Mouse (Mus musculus): ENCODE measurements around the gene Marc1. TPM values are rescaled to one million over a fixed set of nuclear protein-coding genes. Genes with fewer than 3 reads are reported as not detected.

Marc1 gene
- polyA plus RNA-seq, 1 experiment from 2014 or later: 2.0 TPM

DNA sequence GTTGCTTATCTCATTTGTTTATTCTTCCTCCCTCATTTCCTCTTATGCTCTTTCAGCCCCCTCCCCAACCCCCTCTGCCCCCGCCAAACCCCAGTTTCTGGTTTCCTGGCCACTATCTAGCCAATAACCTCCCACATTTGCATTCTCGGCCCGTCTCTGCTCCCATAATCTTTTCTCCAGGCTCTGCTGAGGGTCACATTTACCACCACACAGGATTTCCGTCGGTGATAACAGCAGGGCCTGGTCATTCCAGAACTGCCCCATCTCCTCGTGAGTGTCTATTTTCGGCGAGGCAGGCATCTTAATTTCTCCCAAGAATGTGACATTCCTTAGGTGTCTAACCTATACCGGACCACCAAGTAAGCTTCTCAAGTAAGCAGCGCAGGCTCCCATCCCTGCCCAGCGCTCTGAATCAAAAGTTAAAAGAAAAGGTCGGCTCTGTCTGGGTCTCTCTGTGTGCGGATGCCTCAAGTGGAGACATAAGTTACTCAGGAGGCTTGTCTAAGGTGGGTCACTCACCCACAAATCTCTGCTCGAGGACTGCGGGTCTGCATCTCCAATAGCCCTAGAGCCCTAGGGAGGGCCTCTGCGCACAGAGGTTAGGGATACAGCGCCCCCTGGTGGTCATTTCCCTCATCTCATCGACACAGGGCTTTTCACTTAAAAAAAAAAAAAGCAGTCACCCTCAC is 39.8 kb downstream of the Marc1 start:
- peak; percentile 67 for DNase-seq (ENCODE audit: low spot score)

DNA sequence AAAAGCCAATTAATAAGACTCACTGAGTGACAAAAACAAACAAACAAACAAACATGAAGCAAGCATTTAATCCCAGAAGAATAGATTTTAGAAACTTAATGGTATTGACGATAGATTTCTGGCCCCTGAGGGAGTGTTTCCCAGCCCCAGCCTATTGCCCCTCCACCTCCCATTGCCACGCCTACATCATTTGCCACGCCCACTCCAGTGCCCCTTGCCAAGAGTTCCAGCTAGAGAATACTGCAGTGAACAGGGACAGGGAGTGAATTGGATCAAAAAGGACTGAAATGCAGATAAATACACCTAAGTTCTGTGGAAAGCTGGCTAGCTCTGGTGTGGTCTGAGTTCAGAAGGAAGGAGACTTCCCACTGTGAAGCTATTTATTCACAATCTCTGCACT is 47.2 kb downstream of the Marc1 start:
- DNase-seq (ENCODE audit: low spot score): no peak

- no peak for DNase-seq (ENCODE audit: low spot score)
Observed at GRCm38 (mm10) chr1:184762941-184763340, 48.2 kb downstream of the Marc1 start.

DNA sequence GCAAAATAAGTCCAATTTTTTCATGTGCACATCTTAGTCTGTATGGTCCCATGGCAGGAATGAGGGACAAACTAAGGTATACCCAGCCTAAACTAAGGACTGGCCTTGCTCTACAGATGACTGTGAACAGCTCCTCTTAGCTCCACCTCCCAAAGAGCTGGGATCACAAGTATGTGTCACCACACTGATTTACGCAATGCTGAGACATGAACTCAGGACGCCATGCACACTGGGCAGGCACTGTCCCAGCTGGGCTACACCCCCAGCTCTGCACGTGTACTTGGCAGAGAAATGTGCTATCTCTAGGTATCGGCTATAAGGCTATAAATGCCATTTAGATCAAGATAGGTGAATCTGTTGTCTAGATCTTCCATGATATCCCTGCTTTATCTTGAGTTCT is 49.1 kb downstream of the Marc1 start:
- DNase-seq (ENCODE audit: low spot score): no peak

DNA sequence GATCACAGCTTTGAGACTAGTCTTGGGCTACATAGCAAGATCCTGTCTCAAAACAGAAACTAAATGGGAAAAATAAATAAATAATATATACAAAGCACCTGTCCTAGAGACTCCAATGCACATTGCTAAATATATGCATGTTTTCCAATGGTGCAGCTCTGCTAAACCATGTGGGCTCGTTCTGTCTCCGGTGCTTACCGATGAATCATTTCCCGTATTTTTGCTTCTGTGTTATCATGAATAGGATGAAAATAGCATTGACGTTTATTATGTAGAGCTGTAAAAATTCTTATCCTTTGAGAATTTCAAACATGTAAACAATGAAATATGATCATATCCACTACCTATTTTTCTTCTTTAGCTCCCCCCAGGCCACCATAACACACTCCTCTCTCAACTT is 58.4 kb downstream of the Marc1 start:
- no peak for DNase-seq (ENCODE audit: low spot score)

DNA sequence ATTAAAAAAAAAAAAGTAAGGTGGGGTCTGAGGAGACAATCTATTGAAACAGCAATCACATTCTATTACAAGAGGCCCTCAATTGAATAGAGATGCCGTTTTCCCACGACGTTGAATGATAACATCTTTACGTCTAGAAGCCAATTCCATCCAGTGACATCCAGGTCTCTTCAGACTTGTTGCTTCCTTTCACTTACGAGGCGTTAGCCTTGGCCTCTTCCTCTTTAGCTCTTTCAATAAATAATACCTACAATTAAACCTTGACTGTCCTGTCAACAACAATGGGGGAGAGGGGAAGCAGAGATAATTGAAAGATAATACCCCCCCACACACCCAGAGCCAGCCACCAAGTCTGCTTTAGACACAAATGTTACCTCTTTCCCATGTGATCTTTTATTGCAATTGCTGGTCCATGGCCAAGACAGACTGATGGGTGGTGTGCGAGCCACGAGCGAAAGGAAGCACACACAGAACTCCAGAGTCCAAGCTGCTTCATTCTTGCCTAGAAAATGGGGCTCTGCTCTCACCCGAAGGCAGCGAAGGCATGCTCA is 60.9 kb downstream of the Marc1 start:
- no peak for DNase-seq (ENCODE audit: low spot score)

DNA sequence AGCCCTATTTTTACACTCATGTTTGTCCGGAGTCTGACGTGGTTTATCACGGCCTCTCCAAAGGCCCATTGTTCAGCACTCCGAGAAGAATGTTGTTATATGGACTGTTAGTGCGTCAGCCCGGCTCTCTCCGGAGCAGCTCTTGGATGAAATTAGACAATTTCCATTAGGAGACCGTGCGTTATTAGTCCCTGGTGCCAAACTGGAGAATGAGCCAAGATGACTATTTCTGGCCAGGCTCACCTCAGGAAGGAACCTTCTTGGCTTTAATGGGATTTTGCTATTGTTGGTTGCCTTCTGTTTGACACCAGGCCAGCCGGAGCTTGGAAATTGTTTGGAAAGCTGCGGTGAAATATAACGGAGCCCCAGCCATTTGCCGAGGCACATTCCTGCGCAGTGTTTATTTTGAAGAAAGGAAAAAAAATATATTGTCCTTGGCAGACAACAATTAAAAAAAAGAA is 62.4 kb downstream of the Marc1 start:
- no peak for DNase-seq (ENCODE audit: low spot score)

DNA sequence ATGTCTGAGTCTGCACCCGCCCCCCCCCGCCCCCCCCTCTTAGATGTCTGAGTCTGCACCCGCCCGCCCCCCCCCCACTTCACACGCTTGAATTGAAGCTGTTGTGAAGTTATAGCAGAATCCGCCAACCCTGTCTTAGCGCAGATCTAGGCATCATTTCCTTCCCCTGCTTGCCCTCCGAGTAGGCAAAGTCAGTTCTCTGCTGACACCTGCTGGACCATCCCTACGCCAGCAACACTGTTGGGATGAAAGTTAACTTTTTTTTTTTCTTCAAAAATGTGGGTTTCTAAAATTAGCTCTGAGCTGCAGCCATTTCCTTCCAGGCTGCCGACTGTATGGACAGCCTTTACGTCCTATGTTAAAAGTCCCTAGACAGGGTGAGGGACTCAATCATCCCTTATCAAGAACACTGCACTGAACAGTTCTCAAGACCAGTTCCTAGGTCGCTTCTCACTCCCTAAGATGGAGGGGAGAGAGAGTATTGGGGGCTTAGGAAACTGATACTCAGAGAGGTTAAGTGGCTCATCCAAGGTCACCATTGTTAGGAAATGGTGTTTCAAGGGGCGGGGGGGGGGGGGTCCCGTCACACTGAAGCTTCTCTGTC is 73.1 kb downstream of the Marc1 start:
- peak; percentile 70 for DNase-seq (ENCODE audit: low spot score)

- no peak for DNase-seq (ENCODE audit: low spot score)
Observed at GRCm38 (mm10) chr1:184737228-184737627, 73.9 kb downstream of the Marc1 start.

MicroRNAs within 50 kb of the gene (microRNA counts, 519-probe panel; counts per million panel counts)
- 473 counts per million, percentile 71 among the panel's probes with 10 or more counts for microRNA mmu-miR-1981

Small RNA genes lying within 50 kb of the gene (microRNA-seq; reads per million reads assigned to microRNA genes)
- gene Mir1981 (ENCODE audit: borderline number of aligned reads): 106 reads per million, percentile 46 among the genes with 10 or more reads in this experiment

Other genes starting within 250 kb of the Marc1 start
- 5.4 and 5.8 TPM in 2 replicates for gene Hlx, start 78.7 kb downstream of the Marc1 start, polyA plus RNA-seq (2015; fragmentation: Nextera tagmentation; extraction: Ambion mirVana)
- gene Marc2, start 35.1 kb upstream of the Marc1 start, polyA plus RNA-seq (2015; fragmentation: Nextera tagmentation; extraction: Ambion mirVana): 237 and 272 TPM in 2 replicates
- gene C130074G19Rik, start 71.9 kb upstream of the Marc1 start, polyA plus RNA-seq (2015; fragmentation: Nextera tagmentation; extraction: Ambion mirVana): 0.86 and 1.1 TPM in 2 replicates
- gene Mark1, start 188.3 kb upstream of the Marc1 start, polyA plus RNA-seq (2015; fragmentation: Nextera tagmentation; extraction: Ambion mirVana): 0.90 and 1.1 TPM in 2 replicates